Mouse (Mus musculus): ENCODE measurements around the gene Carm1. TPM values are rescaled to one million over a fixed set of nuclear protein-coding genes. Genes with fewer than 3 reads are reported as not detected.

The Carm1 gene
- polyA plus RNA-seq, 1 experiment, result 48.1 TPM

- H3K79me2 ChIP-seq (ENCODE audit: control insufficient read depth, insufficient read depth), result peaks cover 90% of the 10 kb centered on the region
- no peak overlapping the region for H3K4me2 ChIP-seq (ENCODE audit: low read depth)
- peaks cover 3% of the 10 kb centered on the region for H3K36me3 ChIP-seq (ENCODE audit: control insufficient read depth, insufficient read depth)
- H3K4me3 ChIP-seq, result no peak overlapping the region
- TF ChIP-seq CEBPB (IDR thresholded peaks at IDR 0.05; ENCODE audit: insufficient read depth, poor library complexity, severe bottlenecking) (no peak), MAX (IDR thresholded peaks at IDR 0.05; ENCODE audit: low read depth) (no peak), TCF3 (IDR thresholded peaks at IDR 0.05; ENCODE audit: insufficient read length, low read depth) (no peak), REST (IDR thresholded peaks at IDR 0.05; ENCODE audit: insufficient read depth, insufficient read length) (no peak), SRF (IDR thresholded peaks at IDR 0.05; ENCODE audit: control insufficient read depth, insufficient read length, low read depth) (no peak), TCF12 (IDR thresholded peaks at IDR 0.05; ENCODE audit: insufficient read depth, poor library complexity, severe bottlenecking) (no peak), MYOD1 (IDR thresholded peaks at IDR 0.05; ENCODE audit: control insufficient read depth in 1 of 3, insufficient read length in 2 of 3, low read depth in 2 of 3) (no peak), POLR2AphosphoS2 (IDR thresholded peaks at IDR 0.05; ENCODE audit: insufficient read length, low read depth) (no peak), POLR2A (IDR thresholded peaks at IDR 0.05; ENCODE audit: insufficient read length, low read depth) (no peak), MYOG (IDR thresholded peaks at IDR 0.05; ENCODE audit: control insufficient read depth in 1 of 3, insufficient read depth in 1 of 3, insufficient read length in 2 of 3, low read depth in 2 of 3) (no peak), E2F4 (IDR thresholded peaks at IDR 0.05; ENCODE audit: insufficient read depth) (no peak), USF1 (IDR thresholded peaks at IDR 0.05; ENCODE audit: low read depth) (no peak)
- no peaks in the 10 kb centered on the region for H3K27me3 ChIP-seq (ENCODE audit: control insufficient read depth, insufficient read depth, insufficient read length)
- H3ac ChIP-seq (ENCODE audit: control insufficient read depth, insufficient read length), result no peak overlapping the region
Measured at GRCm38 (mm10) chr9:21630673-21631072, 84.0 kb downstream of the Carm1 start.

- Histone ChIP-seq H3K4me2 (ENCODE audit: low read depth) (no peak overlapping the region), H3ac (ENCODE audit: control insufficient read depth, insufficient read length) (no peak overlapping the region), H3K36me3 (ENCODE audit: control insufficient read depth, insufficient read depth) (peaks cover 20% of the 10 kb centered on the region), H3K79me2 (ENCODE audit: control insufficient read depth, insufficient read depth) (peaks cover 66% of the 10 kb centered on the region), H3K27me3 (ENCODE audit: control insufficient read depth, insufficient read depth, insufficient read length) (no peaks in the 10 kb centered on the region), H3K4me3 (no peak overlapping the region)
- TF ChIP-seq MAX (IDR thresholded peaks at IDR 0.05; ENCODE audit: low read depth), result no peak
- no peak for TF ChIP-seq MYOG (IDR thresholded peaks at IDR 0.05; ENCODE audit: control insufficient read depth in 1 of 3, insufficient read depth in 1 of 3, insufficient read length in 2 of 3, low read depth in 2 of 3)
- TF ChIP-seq TCF12 (IDR thresholded peaks at IDR 0.05; ENCODE audit: insufficient read depth, poor library complexity, severe bottlenecking), result no peak
- no peak for TF ChIP-seq TCF3 (IDR thresholded peaks at IDR 0.05; ENCODE audit: insufficient read length, low read depth)
- no peak for TF ChIP-seq E2F4 (IDR thresholded peaks at IDR 0.05; ENCODE audit: insufficient read depth)
- TF ChIP-seq CEBPB (IDR thresholded peaks at IDR 0.05; ENCODE audit: insufficient read depth, poor library complexity, severe bottlenecking), result no peak
- no peak for TF ChIP-seq POLR2A (IDR thresholded peaks at IDR 0.05; ENCODE audit: insufficient read length, low read depth)
- no peak for TF ChIP-seq REST (IDR thresholded peaks at IDR 0.05; ENCODE audit: insufficient read depth, insufficient read length)
- TF ChIP-seq SRF (IDR thresholded peaks at IDR 0.05; ENCODE audit: control insufficient read depth, insufficient read length, low read depth), result no peak
- TF ChIP-seq POLR2AphosphoS2 (IDR thresholded peaks at IDR 0.05; ENCODE audit: insufficient read length, low read depth), result no peak
- no peak for TF ChIP-seq MYOD1 (IDR thresholded peaks at IDR 0.05; ENCODE audit: control insufficient read depth in 1 of 3, insufficient read length in 2 of 3, low read depth in 2 of 3)
- no peak for TF ChIP-seq USF1 (IDR thresholded peaks at IDR 0.05; ENCODE audit: low read depth)
Measured at GRCm38 (mm10) chr9:21633106-21633505, 86.4 kb downstream of the Carm1 start.

GRCm38 (mm10) chr9:21635639-21636038 is 88.9 kb downstream of the Carm1 start:
- H3K27me3 ChIP-seq (ENCODE audit: control insufficient read depth, insufficient read depth, insufficient read length), result no peaks in the 10 kb centered on the region
- H3K4me2 ChIP-seq (ENCODE audit: low read depth), result no peak overlapping the region
- TF ChIP-seq USF1 (IDR thresholded peaks at IDR 0.05; ENCODE audit: low read depth) (no peak), TCF3 (IDR thresholded peaks at IDR 0.05; ENCODE audit: insufficient read length, low read depth) (no peak), MYOD1 (IDR thresholded peaks at IDR 0.05; ENCODE audit: control insufficient read depth in 1 of 3, insufficient read length in 2 of 3, low read depth in 2 of 3) (no peak), MAX (IDR thresholded peaks at IDR 0.05; ENCODE audit: low read depth) (no peak), POLR2A (IDR thresholded peaks at IDR 0.05; ENCODE audit: insufficient read length, low read depth) (no peak), REST (IDR thresholded peaks at IDR 0.05; ENCODE audit: insufficient read depth, insufficient read length) (no peak), CEBPB (IDR thresholded peaks at IDR 0.05; ENCODE audit: insufficient read depth, poor library complexity, severe bottlenecking) (no peak)
- H3K36me3 ChIP-seq (ENCODE audit: control insufficient read depth, insufficient read depth), result peaks cover 41% of the 10 kb centered on the region
- no peak overlapping the region for H3K4me3 ChIP-seq
- peaks cover 40% of the 10 kb centered on the region for H3K79me2 ChIP-seq (ENCODE audit: control insufficient read depth, insufficient read depth)
- H3ac ChIP-seq (ENCODE audit: control insufficient read depth, insufficient read length), result no peak overlapping the region

- H3K4me3 ChIP-seq, result no peak overlapping the region
- no peak overlapping the region for H3K4me2 ChIP-seq (ENCODE audit: low read depth)
- no peak overlapping the region for H3ac ChIP-seq (ENCODE audit: control insufficient read depth, insufficient read length)
- H3K36me3 ChIP-seq (ENCODE audit: control insufficient read depth, insufficient read depth), result peaks cover 60% of the 10 kb centered on the region
- TF ChIP-seq POLR2A (IDR thresholded peaks at IDR 0.05; ENCODE audit: insufficient read length, low read depth) (no peak), TCF3 (IDR thresholded peaks at IDR 0.05; ENCODE audit: insufficient read length, low read depth) (no peak), SRF (IDR thresholded peaks at IDR 0.05; ENCODE audit: control insufficient read depth, insufficient read length, low read depth) (no peak), TCF12 (IDR thresholded peaks at IDR 0.05; ENCODE audit: insufficient read depth, poor library complexity, severe bottlenecking) (no peak), MYOG (IDR thresholded peaks at IDR 0.05; ENCODE audit: control insufficient read depth in 1 of 3, insufficient read depth in 1 of 3, insufficient read length in 2 of 3, low read depth in 2 of 3) (no peak), MAX (IDR thresholded peaks at IDR 0.05; ENCODE audit: low read depth) (no peak), POLR2AphosphoS2 (IDR thresholded peaks at IDR 0.05; ENCODE audit: insufficient read length, low read depth) (no peak), USF1 (IDR thresholded peaks at IDR 0.05; ENCODE audit: low read depth) (no peak), REST (IDR thresholded peaks at IDR 0.05; ENCODE audit: insufficient read depth, insufficient read length) (no peak), MYOD1 (IDR thresholded peaks at IDR 0.05; ENCODE audit: control insufficient read depth in 1 of 3, insufficient read length in 2 of 3, low read depth in 2 of 3) (no peak), CEBPB (IDR thresholded peaks at IDR 0.05; ENCODE audit: insufficient read depth, poor library complexity, severe bottlenecking) (no peak), E2F4 (IDR thresholded peaks at IDR 0.05; ENCODE audit: insufficient read depth) (no peak)
- peaks cover 13% of the 10 kb centered on the region for H3K79me2 ChIP-seq (ENCODE audit: control insufficient read depth, insufficient read depth)
- no peaks in the 10 kb centered on the region for H3K27me3 ChIP-seq (ENCODE audit: control insufficient read depth, insufficient read depth, insufficient read length)
Measured at GRCm38 (mm10) chr9:21639031-21639430, 92.3 kb downstream of the Carm1 start.

Other genes starting within 250 kb of the Carm1 start
- gene Ap1m2, start 234.6 kb upstream of the Carm1 start, polyA plus RNA-seq (2012; fragmentation: generic; extraction: Trizol), result not detected
- 173 TPM for gene Slc44a2, start 226.2 kb upstream of the Carm1 start, polyA plus RNA-seq (2012; fragmentation: generic; extraction: Trizol)
- 56.6 TPM for gene Ilf3, start 179.0 kb upstream of the Carm1 start, polyA plus RNA-seq (2012; fragmentation: generic; extraction: Trizol)
- 55.3 TPM for gene Qtrt1, start 135.1 kb upstream of the Carm1 start, polyA plus RNA-seq (2012; fragmentation: generic; extraction: Trizol)
- gene Dnm2, start 122.0 kb upstream of the Carm1 start, polyA plus RNA-seq (2012; fragmentation: generic; extraction: Trizol), result 157 TPM
- gene Tmed1, start 36.6 kb upstream of the Carm1 start, polyA plus RNA-seq (2012; fragmentation: generic; extraction: Trizol), result 47.3 TPM
- 0.22 TPM for gene AB124611, start 20.7 kb upstream of the Carm1 start, polyA plus RNA-seq (2012; fragmentation: generic; extraction: Trizol)
- 26.3 TPM for gene Timm29, start 45.8 kb downstream of the Carm1 start, polyA plus RNA-seq (2012; fragmentation: generic; extraction: Trizol)
- 13.2 TPM for gene Yipf2, start 45.9 kb downstream of the Carm1 start, polyA plus RNA-seq (2012; fragmentation: generic; extraction: Trizol)
- 68.0 TPM for gene Smarca4, start 69.3 kb downstream of the Carm1 start, polyA plus RNA-seq (2012; fragmentation: generic; extraction: Trizol)
- gene Ldlr, start 176.6 kb downstream of the Carm1 start, polyA plus RNA-seq (2012; fragmentation: generic; extraction: Trizol), result 106 TPM
- 31.0 TPM for gene Spc24, start 213.4 kb downstream of the Carm1 start, polyA plus RNA-seq (2012; fragmentation: generic; extraction: Trizol)